Mouse (Mus musculus) limb, embryonic 13.5 days (tissue): ENCODE data around the gene Chsy1. TPM values are rescaled to one million over a fixed set of nuclear protein-coding genes. Genes with fewer than 3 reads are reported as not detected.
A peak's percentile ranks its signal among the peaks of the same experiment; 100 is the strongest.

Experiments
- ATAC-seq: fragments of 200-750 bp; cut with Nextera tagmentation; 2 replicates; pipeline ENCODE4 v1.8.0; 2017; ENCODE audit warnings: low read depth, moderate number of reproducible peaks, moderate TSS enrichment; ENCODE audit not compliant: low FRiP score
- H3K27ac ChIP-seq: fragments of 300-500 bp; sonication (generic); 2 replicates; pipeline ENCODE4 v1.5.1; 2015; ENCODE audit warnings: inconsistent platforms, mild to moderate bottlenecking, moderate library complexity
- H3K27me3 ChIP-seq: fragments of 300-500 bp; sonication (generic); 2 replicates; pipeline ENCODE4 v1.6.1; 2015; ENCODE audit warnings: mild to moderate bottlenecking, inconsistent platforms
- H3K36me3 ChIP-seq: fragments of 300-500 bp; sonication (generic); 2 replicates; pipeline ENCODE4 v1.6.1; 2015; ENCODE audit warnings: inconsistent platforms, mild to moderate bottlenecking, moderate library complexity
- H3K4me1 ChIP-seq: fragments of 300-500 bp; sonication (generic); 2 replicates; pipeline ENCODE4 v1.6.1; 2015; ENCODE audit warnings: inconsistent platforms
- H3K4me2 ChIP-seq: fragments of 300-500 bp; sonication (generic); replicated peaks from 2 replicates; pipeline ENCODE4 v1.6.1; 2015; ENCODE audit warnings: inconsistent platforms, mild to moderate bottlenecking, moderate library complexity
- H3K4me3 ChIP-seq: fragments of 300-500 bp; sonication (generic); 2 replicates; pipeline ENCODE4 v1.5.1; 2015; ENCODE audit warnings: moderate library complexity, mild to moderate bottlenecking, inconsistent platforms
- H3K9ac ChIP-seq: fragments of 300-500 bp; sonication (generic); 2 replicates; pipeline ENCODE4 v1.6.1; 2015; ENCODE audit warnings: mild to moderate bottlenecking, inconsistent platforms
- H3K9me3 ChIP-seq: fragments of 300-500 bp; sonication (generic); 2 replicates; pipeline ENCODE4 v1.6.1; 2016; ENCODE audit warnings: inconsistent platforms
- WGBS: fragments of 180-500 bp; shearing (Covaris S2); methylation state at CpG from one replicate; pipeline ENCODE4 v1.1.7; 2015; 5-methylcytosine and 5-hydroxymethylcytosine counted together
- polyA plus RNA-seq: library from polyadenylated mRNA; unstranded; fragments of >200 nt; fragmentation: Nextera tagmentation; extraction: Ambion mirVana; gene quantifications from 2 replicates; pipeline ENCODE4 v1.2.1, GENCODE M21; 2015

Gene Chsy1
- polyA plus RNA-seq, 1 experiment from 2014 or later: 24.9 TPM

DNA sequence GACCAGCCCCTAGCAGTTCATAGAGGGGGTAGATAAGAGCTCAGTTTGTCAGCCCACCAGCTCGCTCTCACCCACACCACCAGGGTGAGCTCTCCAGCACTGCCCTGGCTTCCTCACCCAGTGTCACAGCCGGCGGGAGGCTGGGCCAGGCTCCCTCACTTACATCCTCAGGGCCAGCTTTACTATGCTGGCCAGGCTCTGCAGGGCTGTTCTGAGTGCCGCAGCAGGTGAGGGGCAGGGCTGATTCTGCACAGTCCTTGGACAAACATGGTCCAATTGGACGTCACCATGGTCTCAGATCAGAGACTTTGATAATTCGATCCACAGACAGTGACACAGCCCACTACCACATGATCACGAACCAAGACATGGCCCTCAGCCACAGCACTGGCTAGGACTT is 17.8 kb upstream of the Chsy1 start:
- H3K4me1 ChIP-seq: no peaks in the 10 kb centered on the region
- no peak overlapping the region for H3K4me2 ChIP-seq
- no peaks in the 10 kb centered on the region for H3K9me3 ChIP-seq
- peaks cover 66% of the 10 kb centered on the region for H3K36me3 ChIP-seq
- no peak for ATAC-seq
- H3K9ac ChIP-seq: no peak overlapping the region
- no peaks in the 10 kb centered on the region for H3K27me3 ChIP-seq
- WGBS: 87% methylated on average over 7 of the region's 7 CpGs
- no peak overlapping the region for H3K4me3 ChIP-seq
- no peak overlapping the region for H3K27ac ChIP-seq

- Histone ChIP-seq H3K27ac (no peak overlapping the region), H3K4me2 (no peak overlapping the region), H3K4me3 (no peak overlapping the region), H3K9me3 (no peaks in the 10 kb centered on the region), H3K9ac (no peak overlapping the region), H3K4me1 (no peaks in the 10 kb centered on the region), H3K36me3 (peaks cover 55% of the 10 kb centered on the region), H3K27me3 (no peaks in the 10 kb centered on the region)
- WGBS: 83% methylated on average over 8 of the region's 8 CpGs
- ATAC-seq: no peak
These were observed 16.7 kb upstream of the Chsy1 start for GRCm38 (mm10) chr7:66092656-66093055.

DNA sequence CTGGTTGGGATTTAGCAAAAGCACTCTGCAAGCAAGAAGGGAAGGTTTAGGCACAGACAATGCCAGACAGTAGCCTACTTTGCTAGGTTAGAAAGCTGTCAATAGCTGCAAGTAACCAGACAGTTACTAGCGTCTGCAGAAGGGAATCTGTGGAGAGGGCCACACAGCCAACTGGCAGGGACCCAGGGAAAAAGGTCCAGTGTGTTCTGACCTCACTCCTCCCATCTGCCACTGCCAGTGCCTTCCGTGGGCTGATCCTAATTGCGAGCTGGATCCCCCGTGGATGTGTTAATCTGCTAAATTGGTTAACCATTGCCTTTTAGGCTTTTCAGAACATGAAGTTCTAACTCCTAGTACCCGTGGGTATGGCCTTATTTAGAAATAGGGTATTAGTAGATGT is 15.2 kb upstream of the Chsy1 start:
- Histone ChIP-seq H3K27ac (no peak overlapping the region), H3K4me2 (no peak overlapping the region), H3K36me3 (peaks cover 41% of the 10 kb centered on the region), H3K9me3 (no peaks in the 10 kb centered on the region), H3K4me1 (no peaks in the 10 kb centered on the region), H3K4me3 (no peak overlapping the region), H3K27me3 (no peaks in the 10 kb centered on the region), H3K9ac (no peak overlapping the region)
- ATAC-seq: no peak
- WGBS: 65% methylated on average over 5 of the region's 5 CpGs

DNA sequence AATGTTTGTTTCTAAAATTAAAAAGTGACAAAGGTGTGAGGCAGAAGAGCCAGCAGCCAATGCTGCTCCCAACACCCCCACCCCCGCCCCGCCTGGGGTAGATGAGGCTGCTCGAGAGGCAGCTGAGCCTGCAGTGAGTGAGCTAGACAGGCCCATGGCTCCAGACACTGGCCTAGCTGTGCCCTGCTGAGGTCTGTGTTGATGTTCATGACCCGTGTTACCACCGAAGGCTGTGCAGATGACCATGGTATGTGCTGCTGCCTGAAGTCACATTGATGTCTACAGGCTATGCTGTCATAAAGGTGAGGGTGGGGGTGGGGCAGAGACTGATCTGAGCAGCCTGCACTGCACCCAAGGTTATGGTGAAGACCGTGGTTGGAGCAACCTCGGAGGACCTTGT is 10.5 kb upstream of the Chsy1 start:
- H3K27ac ChIP-seq: no peak overlapping the region
- H3K4me1 ChIP-seq: no peaks in the 10 kb centered on the region
- H3K4me3 ChIP-seq: no peak overlapping the region
- no peaks in the 10 kb centered on the region for H3K9me3 ChIP-seq
- H3K27me3 ChIP-seq: no peaks in the 10 kb centered on the region
- ATAC-seq: no peak
- 72% methylated on average over 7 of the region's 7 CpGs for WGBS
- no peak overlapping the region for H3K4me2 ChIP-seq
- no peak overlapping the region for H3K9ac ChIP-seq
- no peaks in the 10 kb centered on the region for H3K36me3 ChIP-seq

- H3K4me2 ChIP-seq: no peak overlapping the region
- no peak for ATAC-seq
- no peaks in the 10 kb centered on the region for H3K36me3 ChIP-seq
- H3K4me3 ChIP-seq: no peak overlapping the region
- WGBS: 4% methylated on average over 4 of the region's 4 CpGs
- H3K4me1 ChIP-seq: peaks cover 4% of the 10 kb centered on the region
- H3K9ac ChIP-seq: no peak overlapping the region
- H3K27me3 ChIP-seq: no peaks in the 10 kb centered on the region
- no peak overlapping the region for H3K27ac ChIP-seq
- H3K9me3 ChIP-seq: no peaks in the 10 kb centered on the region
These were observed 7.4 kb upstream of the Chsy1 start for GRCm38 (mm10) chr7:66101866-66102265.

GRCm38 (mm10) chr7:66104531-66104930 is 4.8 kb upstream of the Chsy1 start:
- Histone ChIP-seq H3K4me2 (no peak overlapping the region), H3K36me3 (no peaks in the 10 kb centered on the region), H3K4me1 (peaks cover 15% of the 10 kb centered on the region), H3K27ac (no peak overlapping the region), H3K27me3 (no peaks in the 10 kb centered on the region), H3K9me3 (no peaks in the 10 kb centered on the region), H3K9ac (no peak overlapping the region), H3K4me3 (no peak overlapping the region)
- 90% methylated on average over 5 of the region's 5 CpGs for WGBS
- no peak for ATAC-seq

DNA sequence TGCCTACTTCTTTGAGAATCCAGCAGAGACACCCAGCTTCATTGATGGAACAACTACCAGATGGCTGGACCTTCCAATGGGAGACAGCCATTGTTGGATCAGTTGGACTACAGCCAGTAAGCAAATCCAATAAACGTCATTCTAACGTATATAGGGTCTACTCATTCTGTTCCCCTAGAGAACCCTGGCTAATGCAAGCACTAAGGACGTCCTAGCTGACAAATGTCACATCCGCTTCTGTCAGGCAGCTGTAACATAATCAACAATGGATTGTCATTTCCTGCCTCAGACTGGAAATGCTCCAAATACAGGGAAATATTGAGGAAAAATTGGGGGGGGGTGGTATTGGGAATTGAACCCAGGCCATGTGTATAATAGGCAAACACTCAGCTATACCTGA is 3.5 kb upstream of the Chsy1 start:
- Histone ChIP-seq H3K4me1 (peaks cover 20% of the 10 kb centered on the region), H3K4me2 (no peak overlapping the region), H3K36me3 (no peaks in the 10 kb centered on the region), H3K9ac (no peak overlapping the region), H3K27me3 (no peaks in the 10 kb centered on the region), H3K4me3 (no peak overlapping the region), H3K27ac (no peak overlapping the region), H3K9me3 (no peaks in the 10 kb centered on the region)
- WGBS: 53% methylated on average over 4 of the region's 4 CpGs
- no peak for ATAC-seq

DNA sequence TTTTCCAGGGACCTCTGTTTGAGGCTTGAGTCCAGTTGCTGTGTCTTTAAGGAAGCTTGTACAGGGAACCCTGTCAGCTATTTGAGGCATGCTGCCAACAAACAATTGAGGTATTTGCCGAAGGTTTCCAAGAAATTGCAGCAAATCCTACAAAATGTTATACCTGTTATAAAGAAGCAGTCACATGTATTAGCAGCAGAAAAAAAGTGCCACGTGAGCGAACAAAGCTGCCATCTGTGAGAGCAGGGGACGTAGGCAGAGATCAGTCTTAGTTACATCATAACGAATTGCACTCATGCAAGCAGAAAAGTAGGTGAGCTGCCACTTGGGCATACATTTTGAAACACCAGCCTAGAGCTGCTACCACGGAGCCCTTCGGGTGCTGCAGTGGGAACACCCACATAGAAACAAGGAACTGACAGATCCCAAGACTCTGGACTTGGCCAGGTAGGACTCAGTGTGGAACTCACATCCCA is 2.7 kb upstream of the Chsy1 start:
- no peak for ATAC-seq
- no peak overlapping the region for H3K4me3 ChIP-seq
- peak overlapping the region; percentile 52; the same call in 1 of the 2 replicates for H3K27ac ChIP-seq
- H3K9me3 ChIP-seq: no peaks in the 10 kb centered on the region
- no peaks in the 10 kb centered on the region for H3K27me3 ChIP-seq
- peaks cover 28% of the 10 kb centered on the region for H3K4me1 ChIP-seq
- H3K4me2 ChIP-seq: no peak overlapping the region; the same call in 1 of the 2 replicates
- WGBS: 46% methylated on average over 7 of the region's 7 CpGs
- H3K9ac ChIP-seq: no peak overlapping the region
- no peaks in the 10 kb centered on the region for H3K36me3 ChIP-seq

- WGBS: 75% methylated on average over 11 of the region's 11 CpGs
- peaks cover 34% of the 10 kb centered on the region for H3K4me1 ChIP-seq
- peak overlapping the region; percentile 13; the same call in 1 of the 2 replicates for H3K9ac ChIP-seq
- H3K27me3 ChIP-seq: no peaks in the 10 kb centered on the region
- ATAC-seq: no peak
- no peaks in the 10 kb centered on the region for H3K36me3 ChIP-seq
- no peak overlapping the region for H3K4me2 ChIP-seq
- H3K4me3 ChIP-seq: no peak overlapping the region
- no peaks in the 10 kb centered on the region for H3K9me3 ChIP-seq
- H3K27ac ChIP-seq: no peak overlapping the region
These were observed 2.1 kb upstream of the Chsy1 start for GRCm38 (mm10) chr7:66107206-66107605.

DNA sequence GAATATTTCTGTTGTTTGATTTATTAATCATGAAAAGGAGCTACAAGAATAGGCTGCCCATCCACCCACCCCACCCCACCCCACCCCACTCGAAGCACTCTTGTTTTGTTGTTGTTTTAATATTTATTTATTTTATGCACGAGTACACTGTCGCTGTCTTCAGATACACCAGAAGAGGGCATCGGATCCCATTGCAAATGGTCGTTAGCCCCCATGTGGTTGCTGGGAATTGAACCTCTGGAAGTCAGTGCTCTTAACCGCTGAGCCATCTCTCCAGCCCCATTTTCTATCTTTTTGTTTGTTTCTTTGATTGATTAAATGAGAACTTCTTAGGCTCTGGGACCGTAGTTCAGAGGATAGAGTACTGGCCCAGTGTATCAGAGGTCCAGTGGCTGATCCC is 1.4 kb upstream of the Chsy1 start:
- Histone ChIP-seq H3K36me3 (no peaks in the 10 kb centered on the region), H3K4me2 (no peak overlapping the region), H3K9me3 (no peaks in the 10 kb centered on the region), H3K4me1 (peaks cover 40% of the 10 kb centered on the region), H3K4me3 (no peak overlapping the region), H3K27me3 (no peaks in the 10 kb centered on the region), H3K9ac (no peak overlapping the region), H3K27ac (no peak overlapping the region)
- ATAC-seq: no peak
- 11% methylated on average over 7 of the region's 7 CpGs for WGBS

DNA sequence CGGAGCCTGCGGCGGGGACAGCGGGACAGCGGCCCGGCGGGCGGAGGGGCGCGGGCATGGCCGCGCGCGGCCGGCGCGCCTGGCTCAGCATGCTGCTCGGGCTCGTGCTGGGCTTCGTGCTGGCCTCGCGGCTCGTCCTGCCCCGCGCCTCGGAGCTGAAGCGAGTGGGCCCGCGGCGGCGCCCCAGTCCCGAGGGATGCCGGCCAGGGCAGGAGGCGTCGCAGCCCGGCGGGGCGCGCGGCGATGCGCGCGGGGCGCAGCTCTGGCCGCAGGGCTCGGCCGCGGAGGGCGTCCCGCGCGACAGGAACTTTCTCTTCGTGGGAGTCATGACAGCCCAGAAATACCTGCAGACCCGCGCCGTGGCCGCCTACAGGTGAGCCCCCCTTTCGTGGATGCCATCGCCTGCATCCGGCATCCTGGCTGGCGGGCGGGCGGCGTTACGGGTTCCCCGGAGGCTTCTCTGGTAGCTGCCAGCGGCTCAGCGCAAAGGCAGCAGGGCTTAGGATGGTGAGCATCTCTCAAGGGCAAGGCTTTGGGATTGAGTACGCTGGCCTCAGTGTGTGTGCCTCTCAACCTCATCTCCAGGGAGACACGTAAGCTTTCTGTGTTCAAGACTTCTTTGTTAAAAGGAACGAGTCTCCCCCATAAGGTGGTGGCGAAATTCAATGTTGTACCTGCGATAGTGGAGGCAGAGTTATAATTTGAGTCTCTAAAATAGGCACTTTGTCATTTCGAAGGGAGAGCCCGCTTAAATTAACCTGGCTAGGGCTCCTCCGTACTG is 730 bp downstream of the Chsy1 start:
- peak overlapping the region; percentile 98 for H3K9ac ChIP-seq
- 0 out of 2 replicates have a peak, but pooled peaks have one; percentile 7 for ATAC-seq
- H3K4me3 ChIP-seq: peak overlapping the region; percentile 97
- no peaks in the 10 kb centered on the region for H3K9me3 ChIP-seq
- peak overlapping the region; percentile 73 for H3K4me2 ChIP-seq
- H3K27ac ChIP-seq: peak overlapping the region; percentile 94
- peaks cover 55% of the 10 kb centered on the region for H3K4me1 ChIP-seq
- H3K36me3 ChIP-seq: 0 out of 2 replicates have a peak, but pooled peaks cover 2% of the 10 kb centered on the region
- under 1% methylated on average over 63 of the region's 77 CpGs for WGBS
- no peaks in the 10 kb centered on the region for H3K27me3 ChIP-seq

GRCm38 (mm10) chr7:66110636-66111112 is 1.4 kb downstream of the Chsy1 start:
- H3K9me3 ChIP-seq: no peaks in the 10 kb centered on the region
- 0 out of 2 replicates have a peak, but pooled peaks cover 2% of the 10 kb centered on the region for H3K36me3 ChIP-seq
- peaks cover 61% of the 10 kb centered on the region for H3K4me1 ChIP-seq
- peak overlapping the region; percentile 97 for H3K4me3 ChIP-seq
- no peaks in the 10 kb centered on the region for H3K27me3 ChIP-seq
- peak overlapping the region; percentile 73 for H3K4me2 ChIP-seq
- 4% methylated on average over 10 of the region's 10 CpGs for WGBS
- peak overlapping the region; percentile 94 for H3K27ac ChIP-seq
- H3K9ac ChIP-seq: peak overlapping the region; percentile 98
- no peak for ATAC-seq
